Mouse (Mus musculus) small intestine, adult 2 months (tissue): Measurements from ENCODE around the gene Apaf1. TPM values are rescaled to one million over a fixed set of nuclear protein-coding genes. Genes with fewer than 3 reads are reported as not detected.

ENCODE experiments used
- H3K27ac ChIP-seq: fragments of 200-500 bp; 2 replicates; pipeline ENCODE4 v1.5.1; 2012; ENCODE audit warnings: low read depth, low read length, control low read depth, inconsistent platforms; ENCODE audit not compliant: insufficient read depth
- H3K27me3 ChIP-seq: fragments of 200-500 bp; 2 replicates; pipeline ENCODE4 v1.6.1; 2012; ENCODE audit warnings: mild to moderate bottlenecking, moderate library complexity, low read length, inconsistent platforms; ENCODE audit not compliant: control insufficient read depth, insufficient read depth
- H3K36me3 ChIP-seq: fragments of 200-500 bp; 2 replicates; pipeline ENCODE4 v1.6.1; 2012; ENCODE audit warnings: mild to moderate bottlenecking, low read length, control low read depth, inconsistent platforms; ENCODE audit not compliant: control insufficient read depth, insufficient read depth
- H3K4me1 ChIP-seq: fragments of 200-500 bp; 2 replicates; pipeline ENCODE4 v1.6.1; 2012; ENCODE audit warnings: low read length, inconsistent platforms, mixed read lengths; ENCODE audit not compliant: control insufficient read depth, insufficient read depth, insufficient read length
- H3K4me3 ChIP-seq: fragments of 200-500 bp; 2 replicates; pipeline ENCODE4 v1.5.1; 2012; ENCODE audit warnings: low read depth, mild to moderate bottlenecking, control low read depth, inconsistent platforms, low read length, moderate library complexity
- CTCF ChIP-seq: fragments of 200-500 bp; IDR thresholded peaks from 2 replicates; pipeline ENCODE4 v1.5.1; 2012; ENCODE audit warnings: low read depth, mild to moderate bottlenecking, control low read depth, inconsistent platforms, low read length, moderate library complexity, mixed read lengths; ENCODE audit not compliant: insufficient replicate concordance, insufficient read length; ENCODE audit errors: extremely low read depth
- POLR2A ChIP-seq: fragments of 200-500 bp; IDR thresholded peaks from 2 replicates; pipeline ENCODE4 v1.6.1; 2012; ENCODE audit warnings: low read depth, mild to moderate bottlenecking, control low read depth, inconsistent platforms, low read length, moderate library complexity
- WGBS: fragments of 180-500 bp; shearing (Covaris S2); methylation state at CpG from one replicate; pipeline ENCODE4 v1.1.7; 2018; 5-methylcytosine and 5-hydroxymethylcytosine counted together
- polyA plus RNA-seq: library from polyadenylated mRNA; depleted of rRNA; stranded (reverse); fragments of >200 nt; gene quantifications from 2 replicates; pipeline ENCODE4 v1.2.3, GENCODE M21; 2012; rRNA removed

Apaf1 gene
- polyA plus RNA-seq, 1 experiment, result 13.1 TPM

DNA sequence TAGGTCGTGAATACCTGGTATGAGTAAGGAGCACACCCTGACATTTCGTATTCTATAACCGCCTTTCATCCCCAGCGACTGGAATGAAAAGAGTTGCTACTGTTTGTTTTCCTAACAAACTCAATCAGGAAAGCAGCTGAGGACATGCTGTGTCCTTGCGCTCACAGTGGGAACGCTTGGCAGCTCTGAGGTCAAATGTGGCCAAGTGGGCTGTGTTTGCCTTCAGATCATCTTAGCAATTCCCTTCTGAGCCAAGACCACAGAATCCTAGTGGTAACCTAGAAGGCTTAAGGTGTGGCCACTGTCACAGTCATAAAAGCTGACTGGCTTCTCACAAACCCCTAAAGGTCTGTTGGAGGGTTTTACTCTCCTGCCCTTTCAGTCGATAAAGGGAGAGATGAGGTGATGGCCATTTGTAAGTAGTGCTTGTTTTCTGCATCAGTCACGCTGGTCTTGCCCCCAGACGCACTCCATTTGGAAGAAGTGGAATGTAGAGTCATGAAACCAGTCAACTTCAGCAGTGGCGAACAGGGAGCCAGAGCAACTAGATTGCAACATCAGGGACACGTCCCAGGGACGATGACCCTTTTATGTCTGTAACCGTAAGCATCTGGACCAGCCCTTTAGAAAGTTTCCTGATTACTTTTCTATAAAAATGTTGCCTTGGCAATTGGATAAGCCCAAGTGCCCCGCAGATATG, 140.4 kb downstream of the Apaf1 start:
- WGBS, result 76% methylated on average over 14 of the region's 14 CpGs
- TF ChIP-seq POLR2A (no peak), CTCF (no peak)
- no peaks in the 10 kb centered on the region for H3K27me3 ChIP-seq
- no peak overlapping the region for H3K27ac ChIP-seq
- no peaks in the 10 kb centered on the region for H3K36me3 ChIP-seq
- H3K4me1 ChIP-seq, result no peaks in the 10 kb centered on the region
- H3K4me3 ChIP-seq, result no peak overlapping the region

DNA sequence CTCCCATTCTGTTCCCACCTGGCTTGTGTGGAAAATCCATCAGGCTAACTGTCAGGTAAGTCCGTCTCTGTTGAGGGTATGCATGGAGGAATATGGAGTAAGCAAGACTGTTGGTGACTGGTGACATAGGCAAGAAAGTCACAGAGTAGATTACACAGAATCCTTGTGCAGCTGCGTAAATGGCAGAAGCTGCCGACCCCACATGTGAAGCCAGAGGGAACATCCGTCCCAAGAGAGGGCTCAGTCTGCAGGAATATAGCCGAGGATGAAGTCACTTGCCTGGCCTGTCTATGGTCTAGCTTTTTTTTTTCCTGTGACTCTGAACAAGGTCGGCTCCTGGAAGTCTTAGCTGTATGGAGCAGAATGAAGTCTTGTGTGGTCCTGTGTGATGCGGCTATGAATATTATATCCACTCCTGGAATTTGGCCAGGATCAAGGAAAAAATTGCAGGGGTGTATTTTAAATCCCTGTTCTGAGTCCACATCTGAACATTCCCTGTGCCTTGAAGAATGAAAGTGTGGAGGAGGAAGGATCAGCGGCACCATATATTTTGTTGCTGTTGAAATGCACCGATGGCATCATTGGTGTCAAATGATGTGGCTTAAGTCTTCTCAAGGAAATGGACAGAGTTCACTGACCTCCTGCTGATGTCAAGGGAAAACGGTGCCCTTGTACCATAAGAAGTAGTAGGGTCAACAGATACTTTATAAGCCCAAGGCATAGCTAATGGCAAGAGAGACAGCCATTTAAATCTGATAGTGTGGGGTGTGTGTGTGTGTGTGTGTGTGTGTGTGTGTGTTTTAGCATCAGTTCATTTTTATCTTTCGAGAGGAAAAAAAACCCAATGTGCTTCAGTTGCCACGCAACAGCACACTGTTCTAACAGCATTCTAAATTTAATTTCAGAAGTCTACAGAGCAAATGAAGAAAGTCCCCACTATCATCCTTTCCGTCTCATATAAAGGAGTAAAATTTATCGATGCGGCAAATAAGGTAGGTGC, 141.7 kb downstream of the Apaf1 start:
- H3K4me1 ChIP-seq, result no peaks in the 10 kb centered on the region
- no peaks in the 10 kb centered on the region for H3K27me3 ChIP-seq
- H3K4me3 ChIP-seq, result no peak overlapping the region
- no peak overlapping the region for H3K27ac ChIP-seq
- TF ChIP-seq POLR2A (no peak), CTCF (no peak)
- H3K36me3 ChIP-seq, result no peaks in the 10 kb centered on the region
- WGBS, result 90% methylated on average over 15 of the region's 15 CpGs

Other genes starting within 250 kb of the Apaf1 start
- 0.67 and 0.85 TPM in 2 replicates for gene Ikbip, start 170 bp upstream of the Apaf1 start, polyA plus RNA-seq
- gene Slc25a3, start 41.3 kb upstream of the Apaf1 start, polyA plus RNA-seq, result 486 and 781 TPM in 2 replicates
- gene Tmpo, start 98.5 kb upstream of the Apaf1 start, polyA plus RNA-seq, result 18.5 and 29.0 TPM in 2 replicates